Mouse (Mus musculus) yolk sac, embryonic 10.5 days (tissue): Measurements from ENCODE around the gene Olfr1423.
"Not testable (repeated sequence)": the region's sequence is repeated elsewhere in the genome, so short reads cannot be mapped to it uniquely, and the experiment has no call there.

Source experiments
- DNase-seq: peaks from one replicate; pipeline ENCODE4 v3.0.0-alpha.2; 2017; ENCODE audit warnings: low spot score

Gene Olfr1423

GRCm38 (mm10) chr19:12006361-12006947, 34.7 kb downstream of the Olfr1423 start:
- DNase-seq, result peak; percentile 40

GRCm38 (mm10) chr19:12005376-12006360, 35.4 kb downstream of the Olfr1423 start:
- DNase-seq, result peak; percentile 93

- peak; percentile 71 for DNase-seq
Observed at GRCm38 (mm10) chr19:12004216-12005008, 36.7 kb downstream of the Olfr1423 start.

GRCm38 (mm10) chr19:12003568-12003967, 37.5 kb downstream of the Olfr1423 start:
- no peak for DNase-seq

- no peak for DNase-seq
Observed at GRCm38 (mm10) chr19:12002791-12003190, 38.3 kb downstream of the Olfr1423 start.

- DNase-seq, result peak; percentile 85
Observed at GRCm38 (mm10) chr19:12002125-12002524, 39.0 kb downstream of the Olfr1423 start.

GRCm38 (mm10) chr19:12001686-12002085, 39.4 kb downstream of the Olfr1423 start:
- DNase-seq, result no peak

GRCm38 (mm10) chr19:11995722-11996448, 45.2 kb downstream of the Olfr1423 start:
- peak; percentile 47 for DNase-seq

GRCm38 (mm10) chr19:11994703-11995431, 46.2 kb downstream of the Olfr1423 start:
- DNase-seq, result no peak

GRCm38 (mm10) chr19:11992441-11993029, 48.6 kb downstream of the Olfr1423 start:
- no peak for DNase-seq

GRCm38 (mm10) chr19:11992034-11992433, 49.1 kb downstream of the Olfr1423 start:
- DNase-seq, result no peak

GRCm38 (mm10) chr19:11989334-11989733, 51.8 kb downstream of the Olfr1423 start:
- DNase-seq, result no peak

- no peak for DNase-seq
Observed at GRCm38 (mm10) chr19:11987841-11988240, 53.3 kb downstream of the Olfr1423 start.

- not testable (repeated sequence) for DNase-seq
Observed at GRCm38 (mm10) chr19:11984614-11985013, 56.5 kb downstream of the Olfr1423 start.
